Mouse (Mus musculus): ENCODE results near the gene Dennd5b.

The Dennd5b gene

DNA sequence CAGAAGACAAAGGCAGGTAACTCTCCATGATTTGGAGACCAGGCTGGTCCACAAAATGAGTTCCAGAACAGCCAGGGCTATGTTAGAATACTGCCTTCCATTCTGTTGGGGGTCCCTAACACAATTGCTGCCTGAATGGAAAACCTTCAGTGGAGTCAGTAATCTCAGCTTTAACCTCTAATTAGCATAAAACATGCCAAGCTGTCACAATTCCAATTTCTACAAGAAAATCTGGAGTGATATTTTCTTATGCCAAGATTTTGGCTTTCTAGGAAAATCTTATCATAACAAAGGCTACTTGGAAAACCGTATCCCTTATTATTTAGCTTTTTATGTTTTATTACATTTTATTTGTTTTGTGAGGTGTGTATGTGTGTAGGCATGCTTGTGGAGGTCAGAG lies 2.0 kb upstream of the Dennd5b start:
- in situ Hi-C loops (cut with MboI, MseI), result no loop called here

DNA sequence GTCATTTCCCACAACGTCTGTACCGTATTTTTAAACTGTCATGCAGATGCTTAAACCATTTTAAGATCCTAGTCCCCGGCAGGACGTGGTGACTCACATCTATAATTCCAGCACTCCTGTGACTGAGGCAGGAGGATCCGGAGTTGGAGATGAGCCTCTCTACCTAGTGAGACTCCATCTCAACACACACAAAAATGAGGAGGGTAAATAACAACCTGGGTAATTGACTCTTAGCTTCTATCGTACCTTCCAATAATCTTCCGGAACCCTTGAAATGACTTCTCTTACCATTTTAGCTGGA lies 413 bp upstream of the Dennd5b start:
- in situ Hi-C loops (cut with MboI, MseI), result no loop called here

DNA sequence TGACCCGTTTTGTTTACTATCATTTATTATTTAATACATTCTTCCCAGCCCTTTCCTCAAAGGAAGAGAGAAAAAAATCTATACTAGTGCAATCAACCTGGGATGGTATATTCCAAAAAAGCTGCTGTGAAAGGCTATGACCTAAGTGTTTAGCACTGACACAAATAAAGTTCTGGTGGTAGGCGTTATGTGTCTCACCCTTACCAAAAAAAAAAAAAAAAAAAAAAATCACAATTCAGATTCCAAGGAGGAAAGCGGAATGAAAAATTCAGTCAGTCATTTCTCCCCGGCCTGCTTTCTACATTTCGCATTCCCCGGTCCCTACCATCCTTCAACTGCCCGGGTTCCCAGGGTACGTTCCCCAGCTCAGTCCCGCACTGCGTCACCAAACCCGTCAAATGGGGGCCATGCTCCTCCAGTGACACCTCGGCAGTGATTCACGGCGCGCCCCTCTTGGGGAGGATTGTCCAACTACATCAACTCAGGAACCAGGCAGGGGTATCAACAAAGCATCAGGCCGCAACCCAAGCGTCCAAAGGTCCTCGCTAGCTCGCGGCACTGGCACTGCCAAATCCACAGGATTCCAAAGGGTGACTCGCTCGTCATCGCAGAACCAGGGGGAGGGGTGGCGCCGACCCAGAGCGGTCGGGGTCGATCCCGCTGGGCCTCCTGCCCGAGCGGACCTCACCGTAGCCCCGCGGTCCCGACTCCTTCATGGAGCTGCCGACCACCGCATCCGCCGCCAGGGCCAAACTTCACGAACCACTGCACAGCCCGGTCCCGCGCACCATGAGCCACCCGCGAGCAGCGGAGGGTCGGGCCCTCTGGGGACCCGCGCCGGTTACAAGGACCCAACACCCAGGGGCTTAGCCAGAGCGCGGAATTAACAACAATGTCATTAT lies 1.1 kb downstream of the Dennd5b start:
- in situ Hi-C loops (cut with MboI, MseI), result no loop called here

GRCm38 (mm10) chr6:149098993-149099392 lies 2.5 kb downstream of the Dennd5b start:
- in situ Hi-C loops (cut with MboI, MseI), result no loop called here

- in situ Hi-C loops (cut with MboI, MseI), result no loop called here
Observed at GRCm38 (mm10) chr6:149097276-149097675, 4.2 kb downstream of the Dennd5b start.

- in situ Hi-C loops (cut with MboI, MseI), result no loop called here
Observed at GRCm38 (mm10) chr6:149096233-149096632, 5.2 kb downstream of the Dennd5b start.

- in situ Hi-C loops (cut with MboI, MseI), result no loop called here
Observed at GRCm38 (mm10) chr6:149095389-149095788, 6.1 kb downstream of the Dennd5b start.

GRCm38 (mm10) chr6:149094555-149094954 lies 6.9 kb downstream of the Dennd5b start:
- in situ Hi-C loops (cut with MboI, MseI), result no loop called here

- in situ Hi-C loops (cut with MboI, MseI), result no loop called here
Observed at GRCm38 (mm10) chr6:149093465-149093864, 8.0 kb downstream of the Dennd5b start.

- in situ Hi-C loops (cut with MboI, MseI), result no loop called here
Observed at GRCm38 (mm10) chr6:149092406-149092805, 9.1 kb downstream of the Dennd5b start.

DNA sequence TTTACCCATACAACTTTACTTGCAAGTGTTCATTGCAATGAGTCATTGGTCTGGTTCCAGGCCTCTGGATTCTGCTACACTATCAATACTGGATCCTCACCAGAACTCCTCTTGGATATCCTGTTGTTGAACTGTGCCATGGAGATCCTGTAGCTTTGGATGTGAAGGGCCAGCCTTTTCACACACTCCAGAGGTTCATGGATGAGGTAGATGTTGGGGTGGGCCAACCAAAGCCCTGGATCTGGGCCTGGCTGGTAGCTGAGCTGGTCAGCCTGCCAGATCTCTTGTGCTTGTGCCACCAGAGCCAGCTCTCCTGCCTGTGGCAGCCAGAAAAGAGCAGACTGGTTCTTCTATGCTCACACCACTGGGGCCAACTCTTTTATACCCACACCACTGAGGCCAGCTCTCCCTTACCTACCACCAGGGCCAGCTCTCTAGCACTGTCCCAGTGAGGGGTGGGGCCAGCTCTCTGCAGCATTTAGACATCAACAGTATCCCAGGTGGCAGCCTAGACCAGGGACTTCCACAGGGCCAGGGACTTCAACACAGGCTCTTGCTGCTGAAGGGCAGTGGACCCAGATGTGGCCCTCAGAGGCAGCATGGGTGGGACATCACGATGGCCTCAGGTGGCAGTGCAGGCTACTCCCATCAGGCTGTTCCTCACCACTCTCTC lies 24.2 kb downstream of the Dennd5b start:
- in situ Hi-C loops (cut with MboI, MseI), result no loop called here

- in situ Hi-C loops (cut with MboI, MseI), result no loop called here
Observed at GRCm38 (mm10) chr6:149073854-149074253, 27.6 kb downstream of the Dennd5b start.

DNA sequence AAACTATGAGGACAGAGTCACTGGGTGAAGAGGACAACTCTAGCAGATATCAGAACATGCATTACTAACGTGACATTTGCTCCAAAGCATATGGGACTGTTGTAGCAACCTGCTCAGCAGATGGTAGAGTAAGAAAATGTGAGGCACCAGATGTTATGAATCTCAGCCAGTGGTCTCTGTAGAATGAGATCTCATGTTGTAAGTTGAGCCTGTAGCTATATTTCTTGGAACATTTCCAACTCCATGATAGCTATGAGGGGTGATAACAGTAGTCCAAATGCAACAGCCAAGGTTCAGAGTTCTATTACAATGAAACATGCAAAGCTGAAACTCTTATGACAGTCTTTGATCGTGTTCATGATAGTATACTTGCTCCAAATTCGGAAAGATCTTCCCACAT lies 28.6 kb downstream of the Dennd5b start:
- in situ Hi-C loops (cut with MboI, MseI), result no loop called here

DNA sequence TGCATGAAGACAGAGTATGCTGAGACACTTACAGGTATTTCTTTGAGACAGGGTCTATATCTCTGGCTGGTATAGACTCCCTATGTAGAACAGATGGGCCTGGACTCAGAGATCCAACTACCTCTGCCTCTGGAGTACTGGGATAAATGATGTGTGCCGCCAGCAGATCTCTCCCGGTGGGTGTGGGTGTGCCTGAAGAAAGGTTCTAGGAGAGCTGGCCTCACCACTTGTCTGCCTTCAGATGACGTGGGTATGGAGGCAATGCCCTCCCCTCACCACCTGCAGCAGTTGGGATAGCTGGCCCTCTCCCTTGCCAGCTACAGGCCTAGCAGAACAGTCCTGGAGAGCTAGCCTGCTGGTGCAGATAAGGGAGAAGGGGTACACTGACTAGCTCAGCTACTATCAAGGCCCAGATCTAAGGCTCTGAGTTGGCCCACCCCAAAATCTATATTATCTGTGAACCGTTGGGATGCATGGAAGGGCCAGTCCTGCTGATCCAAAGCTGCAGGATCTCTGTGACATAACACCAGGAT lies 30.8 kb downstream of the Dennd5b start:
- in situ Hi-C loops (cut with MboI, MseI), result no loop called here

- in situ Hi-C loops (cut with MboI, MseI), result no loop called here
Observed at GRCm38 (mm10) chr6:149063382-149063781, 38.1 kb downstream of the Dennd5b start.

GRCm38 (mm10) chr6:149060670-149061387 lies 40.7 kb downstream of the Dennd5b start:
- in situ Hi-C loops (cut with MboI, MseI), result no loop called here

DNA sequence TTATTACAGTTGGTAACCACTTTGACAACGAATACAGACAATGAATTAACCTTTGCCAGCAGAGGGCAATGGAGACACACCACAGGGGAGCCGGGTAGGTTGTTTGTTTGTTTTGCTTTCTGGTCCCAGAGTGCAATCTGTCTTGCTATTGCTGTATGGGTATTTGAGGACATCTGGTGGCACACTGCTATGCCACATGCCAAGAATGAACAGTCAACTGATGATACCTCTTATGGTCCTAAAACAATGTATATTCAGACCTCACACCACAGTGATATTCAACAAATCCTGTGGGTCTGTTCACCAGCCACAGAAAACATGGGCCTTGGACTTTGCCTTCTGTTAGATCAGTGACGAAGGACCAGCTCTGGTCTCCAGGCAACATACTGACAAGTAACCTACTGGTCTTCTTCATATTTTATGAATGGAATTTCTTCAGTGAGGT lies 43.5 kb downstream of the Dennd5b start:
- in situ Hi-C loops (cut with MboI, MseI), result loop anchor here in 1 of 2 experiments (10.0 kb wide), 1 partner anchor 593 kb away; no protein-coding TSS in a partner anchor

DNA sequence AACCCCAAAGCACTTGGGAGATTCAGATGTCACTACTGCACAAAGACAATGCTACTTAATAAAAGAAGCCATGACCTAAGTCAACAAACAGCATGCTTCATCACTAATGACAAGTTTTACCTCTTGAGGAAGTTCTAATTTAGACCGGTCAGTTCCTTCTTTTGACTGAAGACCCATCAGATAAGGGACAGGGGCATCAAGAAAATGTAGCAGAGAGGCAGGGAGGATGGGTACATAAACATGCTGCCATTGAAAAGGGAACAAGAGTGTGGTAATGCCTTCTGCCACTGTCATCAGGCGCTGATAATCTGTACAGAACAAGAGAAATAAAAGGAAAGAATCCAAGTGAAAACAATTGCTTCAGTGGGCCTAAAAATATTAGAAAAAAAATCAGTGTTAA lies 46.7 kb downstream of the Dennd5b start:
- in situ Hi-C loops (cut with MboI, MseI), result loop anchor here in 1 of 2 experiments (10.0 kb wide), 1 partner anchor 590 kb away; no protein-coding TSS in a partner anchor

DNA sequence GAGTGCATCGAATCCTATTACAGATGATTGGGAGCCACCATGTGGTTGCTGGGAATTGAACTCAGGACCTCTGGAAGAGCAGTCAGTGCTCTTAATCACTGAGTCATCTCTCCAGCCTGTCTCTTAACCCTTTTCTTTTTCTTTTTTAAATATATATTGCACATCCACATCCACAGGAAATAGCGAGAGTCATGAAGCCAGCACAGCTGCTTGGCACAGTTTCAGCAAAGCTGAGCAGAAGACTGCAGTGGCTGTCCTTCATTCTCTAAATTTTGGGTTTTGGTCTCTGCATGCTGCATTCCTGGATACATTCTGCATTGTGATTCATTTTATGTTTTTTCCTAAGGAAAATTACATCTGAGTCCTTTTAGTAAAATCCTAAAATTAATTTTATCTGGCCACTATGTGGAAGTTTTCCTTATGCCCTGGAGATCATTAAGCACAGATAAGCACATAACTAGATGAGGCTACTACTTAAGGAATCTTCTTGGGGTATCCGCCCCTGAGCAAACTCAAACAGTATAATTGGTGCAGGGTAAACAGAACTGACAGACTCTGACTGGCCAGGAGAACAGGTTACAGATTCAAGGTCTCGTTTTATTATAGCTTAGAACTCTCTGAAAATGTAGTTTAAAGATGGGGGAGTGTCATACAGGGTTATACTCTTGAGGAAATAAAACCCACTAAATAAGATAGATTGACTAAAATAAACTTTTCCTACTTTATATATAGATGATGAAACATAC lies 50.3 kb downstream of the Dennd5b start:
- in situ Hi-C loops (cut with MboI, MseI), result loop anchor here in 1 of 2 experiments (10.0 kb wide), 1 partner anchor 586 kb away; no protein-coding TSS in a partner anchor

- in situ Hi-C loops (cut with MboI, MseI), result no loop called here
Observed at GRCm38 (mm10) chr6:149040099-149040498, 61.4 kb downstream of the Dennd5b start.

DNA sequence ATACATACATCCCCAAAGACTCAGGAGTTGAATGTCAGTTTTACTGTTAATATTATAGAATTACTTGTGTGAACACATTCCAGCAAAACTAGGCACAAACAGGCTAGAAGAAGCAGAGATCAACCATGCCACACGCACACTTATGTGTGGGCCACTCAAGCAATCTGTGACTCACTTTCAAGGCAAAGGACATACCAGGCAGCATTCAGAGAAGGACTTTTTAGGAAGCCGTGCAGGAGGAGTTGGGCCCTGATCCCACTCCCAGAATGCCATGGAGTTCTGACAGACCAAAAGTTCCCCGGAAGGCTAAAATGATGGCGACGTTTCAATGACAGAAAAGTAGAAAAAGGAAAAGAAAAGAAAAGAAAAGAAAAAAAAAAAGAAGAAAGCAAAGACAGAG lies 69.3 kb downstream of the Dennd5b start:
- in situ Hi-C loops (cut with MboI, MseI), result no loop called here
